Mouse (Mus musculus): ENCODE data around the gene Arl14ep. TPM values are rescaled to one million over a fixed set of nuclear protein-coding genes. Genes with fewer than 3 reads are reported as not detected.

Gene Arl14ep
- polyA plus RNA-seq, 1 experiment from 2014 or later = 57.5 TPM

- no peak overlapping the region for H3K9ac ChIP-seq (ENCODE audit: low read length)
- H3K27me3 ChIP-seq (ENCODE audit: control insufficient read depth, insufficient read depth, low read length) = no peaks in the 10 kb centered on the region
- peak; percentile 72 for DNase-seq (ENCODE audit: low spot score, missing footprints)
- no peak overlapping the region for H3K4me3 ChIP-seq (ENCODE audit: low read depth, low read length)
- no peak overlapping the region for H3K4me2 ChIP-seq
- H3K4me1 ChIP-seq (ENCODE audit: control insufficient read depth, insufficient read depth, low read length) = no peaks in the 10 kb centered on the region
- 98% methylated on average over 2 of the region's 2 CpGs for WGBS
- H3K9me3 ChIP-seq (ENCODE audit: control insufficient read depth, low read length) = no peaks in the 10 kb centered on the region
- no peak for ATAC-seq (ENCODE audit: low FRiP score)
- H3K36me3 ChIP-seq (ENCODE audit: control insufficient read depth, insufficient read depth, low read length) = no peaks in the 10 kb centered on the region
- H3K27ac ChIP-seq (ENCODE audit: low read depth, low read length) = no peak overlapping the region
Observed at GRCm38 (mm10) chr2:106984945-106985344, 10.7 kb upstream of the Arl14ep start.

- H3K27ac ChIP-seq (ENCODE audit: low read depth, low read length) = no peak overlapping the region
- no peaks in the 10 kb centered on the region for H3K9me3 ChIP-seq (ENCODE audit: control insufficient read depth, low read length)
- ATAC-seq (ENCODE audit: low FRiP score) = no peak
- H3K4me2 ChIP-seq = no peak overlapping the region
- H3K36me3 ChIP-seq (ENCODE audit: control insufficient read depth, insufficient read depth, low read length) = no peaks in the 10 kb centered on the region
- no peaks in the 10 kb centered on the region for H3K27me3 ChIP-seq (ENCODE audit: control insufficient read depth, insufficient read depth, low read length)
- H3K9ac ChIP-seq (ENCODE audit: low read length) = no peak overlapping the region
- WGBS = 61% methylated on average over 6 of the region's 6 CpGs
- H3K4me3 ChIP-seq (ENCODE audit: low read depth, low read length) = no peak overlapping the region
- peak; percentile 66 for DNase-seq (ENCODE audit: low spot score, missing footprints)
- no peaks in the 10 kb centered on the region for H3K4me1 ChIP-seq (ENCODE audit: control insufficient read depth, insufficient read depth, low read length)
Observed at GRCm38 (mm10) chr2:106982503-106982902, 8.3 kb upstream of the Arl14ep start.

GRCm38 (mm10) chr2:106976472-106976871, 2.2 kb upstream of the Arl14ep start:
- ATAC-seq (ENCODE audit: low FRiP score) (no peak), DNase-seq (ENCODE audit: low spot score, missing footprints) (peak; percentile 39)
- Histone ChIP-seq H3K9ac (ENCODE audit: low read length) (no peak overlapping the region), H3K36me3 (ENCODE audit: control insufficient read depth, insufficient read depth, low read length) (no peaks in the 10 kb centered on the region), H3K4me1 (ENCODE audit: control insufficient read depth, insufficient read depth, low read length) (no peaks in the 10 kb centered on the region; the same call in 1 of the 2 replicates), H3K9me3 (ENCODE audit: control insufficient read depth, low read length) (no peaks in the 10 kb centered on the region), H3K4me3 (ENCODE audit: low read depth, low read length) (no peak overlapping the region), H3K27ac (ENCODE audit: low read depth, low read length) (no peak overlapping the region), H3K4me2 (no peak overlapping the region), H3K27me3 (ENCODE audit: control insufficient read depth, insufficient read depth, low read length) (no peaks in the 10 kb centered on the region)
- WGBS = 92% methylated on average over 3 of the region's 3 CpGs

- peaks cover 3% of the 10 kb centered on the region; the same call in 1 of the 2 replicates for H3K36me3 ChIP-seq (ENCODE audit: control insufficient read depth, insufficient read depth, low read length)
- 72% methylated on average over 17 of the region's 17 CpGs for WGBS
- H3K4me3 ChIP-seq (ENCODE audit: low read depth, low read length) = peak overlapping the region; percentile 66
- peak overlapping the region; percentile 90 for H3K9ac ChIP-seq (ENCODE audit: low read length)
- H3K27me3 ChIP-seq (ENCODE audit: control insufficient read depth, insufficient read depth, low read length) = no peaks in the 10 kb centered on the region
- DNase-seq (ENCODE audit: low spot score, missing footprints) (peak; percentile 75), ATAC-seq (ENCODE audit: low FRiP score) (peak; percentile 20; the same call in 1 of the 2 replicates)
- H3K4me1 ChIP-seq (ENCODE audit: control insufficient read depth, insufficient read depth, low read length) = peaks cover 3% of the 10 kb centered on the region
- peak overlapping the region; percentile 55 for H3K4me2 ChIP-seq
- H3K9me3 ChIP-seq (ENCODE audit: control insufficient read depth, low read length) = no peaks in the 10 kb centered on the region
- H3K27ac ChIP-seq (ENCODE audit: low read depth, low read length) = no peak overlapping the region
Observed at GRCm38 (mm10) chr2:106973332-106973958, 779 bp downstream of the Arl14ep start.

GRCm38 (mm10) chr2:106972851-106973250, 1.4 kb downstream of the Arl14ep start:
- 94% methylated on average over 6 of the region's 6 CpGs for WGBS
- Histone ChIP-seq H3K27me3 (ENCODE audit: control insufficient read depth, insufficient read depth, low read length) (no peaks in the 10 kb centered on the region), H3K27ac (ENCODE audit: low read depth, low read length) (no peak overlapping the region), H3K4me2 (peak overlapping the region; percentile 55; the same call in 1 of the 2 replicates), H3K9ac (ENCODE audit: low read length) (no peak overlapping the region), H3K36me3 (ENCODE audit: control insufficient read depth, insufficient read depth, low read length) (peaks cover 8% of the 10 kb centered on the region; the same call in 1 of the 2 replicates), H3K4me3 (ENCODE audit: low read depth, low read length) (no peak overlapping the region), H3K9me3 (ENCODE audit: control insufficient read depth, low read length) (no peaks in the 10 kb centered on the region), H3K4me1 (ENCODE audit: control insufficient read depth, insufficient read depth, low read length) (peaks cover 3% of the 10 kb centered on the region)
- peak; percentile 69 for DNase-seq (ENCODE audit: low spot score, missing footprints)
- no peak for ATAC-seq (ENCODE audit: low FRiP score)

- no peak overlapping the region for H3K4me2 ChIP-seq
- WGBS = 95% methylated on average over 12 of the region's 12 CpGs
- no peak overlapping the region for H3K9ac ChIP-seq (ENCODE audit: low read length)
- H3K36me3 ChIP-seq (ENCODE audit: control insufficient read depth, insufficient read depth, low read length) = peaks cover 8% of the 10 kb centered on the region; the same call in 1 of the 2 replicates
- H3K27me3 ChIP-seq (ENCODE audit: control insufficient read depth, insufficient read depth, low read length) = no peaks in the 10 kb centered on the region
- peak; percentile 28 for DNase-seq (ENCODE audit: low spot score, missing footprints)
- H3K4me3 ChIP-seq (ENCODE audit: low read depth, low read length) = no peak overlapping the region
- H3K27ac ChIP-seq (ENCODE audit: low read depth, low read length) = no peak overlapping the region
- no peak for ATAC-seq (ENCODE audit: low FRiP score)
- peaks cover 3% of the 10 kb centered on the region for H3K4me1 ChIP-seq (ENCODE audit: control insufficient read depth, insufficient read depth, low read length)
- H3K9me3 ChIP-seq (ENCODE audit: control insufficient read depth, low read length) = no peaks in the 10 kb centered on the region
Observed at GRCm38 (mm10) chr2:106970971-106971370, 3.3 kb downstream of the Arl14ep start.

GRCm38 (mm10) chr2:106968320-106968719, 5.9 kb downstream of the Arl14ep start:
- Histone ChIP-seq H3K27ac (ENCODE audit: low read depth, low read length) (no peak overlapping the region), H3K9ac (ENCODE audit: low read length) (no peak overlapping the region), H3K36me3 (ENCODE audit: control insufficient read depth, insufficient read depth, low read length) (peaks cover 16% of the 10 kb centered on the region; the same call in 1 of the 2 replicates), H3K4me2 (no peak overlapping the region), H3K4me1 (ENCODE audit: control insufficient read depth, insufficient read depth, low read length) (peaks cover 3% of the 10 kb centered on the region), H3K9me3 (ENCODE audit: control insufficient read depth, low read length) (no peaks in the 10 kb centered on the region), H3K27me3 (ENCODE audit: control insufficient read depth, insufficient read depth, low read length) (no peaks in the 10 kb centered on the region), H3K4me3 (ENCODE audit: low read depth, low read length) (no peak overlapping the region)
- DNase-seq (ENCODE audit: low spot score, missing footprints) (peak; percentile 31), ATAC-seq (ENCODE audit: low FRiP score) (no peak)
- WGBS = 93% methylated on average over 6 of the region's 6 CpGs

GRCm38 (mm10) chr2:106963560-106963959, 10.7 kb downstream of the Arl14ep start:
- H3K27me3 ChIP-seq (ENCODE audit: control insufficient read depth, insufficient read depth, low read length) = no peaks in the 10 kb centered on the region
- H3K4me2 ChIP-seq = no peak overlapping the region
- no peak overlapping the region for H3K4me3 ChIP-seq (ENCODE audit: low read depth, low read length)
- no peak for ATAC-seq (ENCODE audit: low FRiP score)
- H3K9me3 ChIP-seq (ENCODE audit: control insufficient read depth, low read length) = no peaks in the 10 kb centered on the region
- peaks cover 14% of the 10 kb centered on the region; the same call in 1 of the 2 replicates for H3K36me3 ChIP-seq (ENCODE audit: control insufficient read depth, insufficient read depth, low read length)
- 97% methylated on average over 3 of the region's 3 CpGs for WGBS
- no peak overlapping the region for H3K9ac ChIP-seq (ENCODE audit: low read length)
- H3K4me1 ChIP-seq (ENCODE audit: control insufficient read depth, insufficient read depth, low read length) = no peaks in the 10 kb centered on the region
- H3K27ac ChIP-seq (ENCODE audit: low read depth, low read length) = no peak overlapping the region
- no peak for DNase-seq (ENCODE audit: low spot score, missing footprints)

GRCm38 (mm10) chr2:106961650-106962049, 12.6 kb downstream of the Arl14ep start:
- H3K27ac ChIP-seq (ENCODE audit: low read depth, low read length) = no peak overlapping the region
- H3K4me2 ChIP-seq = no peak overlapping the region
- ATAC-seq (ENCODE audit: low FRiP score) (no peak), DNase-seq (ENCODE audit: low spot score, missing footprints) (no peak)
- no peaks in the 10 kb centered on the region for H3K9me3 ChIP-seq (ENCODE audit: control insufficient read depth, low read length)
- H3K4me3 ChIP-seq (ENCODE audit: low read depth, low read length) = no peak overlapping the region
- 92% methylated on average over 3 of the region's 3 CpGs for WGBS
- no peaks in the 10 kb centered on the region for H3K27me3 ChIP-seq (ENCODE audit: control insufficient read depth, insufficient read depth, low read length)
- peaks cover 8% of the 10 kb centered on the region; the same call in 1 of the 2 replicates for H3K36me3 ChIP-seq (ENCODE audit: control insufficient read depth, insufficient read depth, low read length)
- H3K9ac ChIP-seq (ENCODE audit: low read length) = no peak overlapping the region
- no peaks in the 10 kb centered on the region for H3K4me1 ChIP-seq (ENCODE audit: control insufficient read depth, insufficient read depth, low read length)

Measured in midbrain, embryonic 11.5 days (tissue).